Mouse (Mus musculus): ENCODE data around the gene Mknk2.
A peak's percentile ranks its signal among the peaks of the same experiment; 100 is the strongest.

Mknk2 gene

DNA sequence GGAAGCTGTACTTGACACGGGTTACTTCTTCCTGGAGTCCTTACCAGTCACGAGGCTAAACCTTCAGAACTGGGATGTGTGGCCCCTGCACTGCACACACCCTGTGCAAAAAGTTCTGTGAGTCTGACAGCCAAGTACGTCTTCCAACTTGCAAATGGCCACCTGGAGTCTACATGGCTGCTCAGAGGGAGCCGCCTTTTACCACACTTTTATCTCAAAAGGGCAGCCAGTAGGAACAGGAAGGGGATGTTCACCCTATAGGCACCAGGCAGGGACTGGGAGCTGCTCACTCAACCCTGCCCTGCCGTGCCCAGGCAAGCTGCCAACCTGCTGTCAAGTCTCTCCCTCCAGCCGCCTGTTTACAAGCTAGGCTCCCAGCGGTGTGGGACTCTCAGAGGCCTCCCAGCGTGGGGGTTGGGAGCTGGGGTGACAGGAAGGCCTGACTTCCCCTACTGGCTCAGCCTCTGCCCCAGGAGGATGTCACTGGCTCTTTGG is at the start of gene Mknk2:
Gene Mknk2, minus strand, starts transcription at position 171 of the 495 bp plus-strand sequence.
- peak; percentile 74 for DNase-seq (ENCODE audit: low read depth, low spot score)
- H3K27me3 ChIP-seq (ENCODE audit: control insufficient read depth, insufficient read depth, low read length, poor library complexity, severe bottlenecking): no peaks in the 10 kb centered on the region
- peaks cover 2% of the 10 kb centered on the region; the same call in 1 of the 2 replicates for H3K36me3 ChIP-seq (ENCODE audit: control insufficient read depth, insufficient read depth, low read length, poor library complexity, severe bottlenecking)

DNA sequence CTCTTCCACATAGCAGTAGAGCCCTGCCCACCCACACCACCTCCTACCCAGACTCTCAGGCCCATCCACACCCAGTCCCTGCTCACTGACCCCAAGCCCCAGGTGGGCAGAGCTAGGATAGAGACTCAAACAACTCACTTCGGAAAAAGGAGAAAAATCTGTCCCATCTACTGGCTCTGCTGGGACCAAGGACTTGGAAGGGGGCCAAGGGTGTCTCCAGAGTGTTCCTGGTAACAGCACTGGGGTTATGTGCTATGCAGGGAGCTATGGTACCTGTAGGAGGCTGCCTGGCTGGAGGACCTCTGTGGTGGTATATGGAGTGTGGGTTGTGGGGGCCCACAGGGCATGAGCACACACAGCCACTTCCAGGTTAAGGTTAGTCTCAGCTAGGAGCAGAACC is 39.4 kb upstream of the Mknk2 start:
- peaks cover 21% of the 10 kb centered on the region for H3K36me3 ChIP-seq (ENCODE audit: control insufficient read depth, insufficient read depth, low read length, poor library complexity, severe bottlenecking)
- no peaks in the 10 kb centered on the region for H3K27me3 ChIP-seq (ENCODE audit: control insufficient read depth, insufficient read depth, low read length, poor library complexity, severe bottlenecking)
- DNase-seq (ENCODE audit: low read depth, low spot score): no peak

DNA sequence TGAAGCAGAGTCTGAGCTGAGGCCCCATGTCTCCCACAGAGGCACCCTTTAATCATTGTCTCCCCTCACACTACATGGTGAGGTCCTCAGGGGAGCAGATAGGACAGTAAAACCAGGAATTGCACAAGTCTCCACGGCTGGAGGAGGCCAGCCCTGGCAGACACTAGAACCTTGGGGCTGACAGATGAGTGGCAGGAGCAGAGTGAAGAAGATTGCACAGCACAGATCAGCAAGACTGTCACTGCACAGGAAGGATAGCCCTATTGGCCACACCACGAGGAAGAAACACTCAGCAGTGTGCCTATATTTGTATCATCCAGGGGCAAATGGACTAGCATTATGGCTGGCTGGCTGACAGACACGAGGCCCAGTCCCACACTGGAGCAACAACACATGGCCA is 32.9 kb upstream of the Mknk2 start:
- H3K27me3 ChIP-seq (ENCODE audit: control insufficient read depth, insufficient read depth, low read length, poor library complexity, severe bottlenecking): no peaks in the 10 kb centered on the region
- peaks cover 20% of the 10 kb centered on the region for H3K36me3 ChIP-seq (ENCODE audit: control insufficient read depth, insufficient read depth, low read length, poor library complexity, severe bottlenecking)
- no peak for DNase-seq (ENCODE audit: low read depth, low spot score)

DNA sequence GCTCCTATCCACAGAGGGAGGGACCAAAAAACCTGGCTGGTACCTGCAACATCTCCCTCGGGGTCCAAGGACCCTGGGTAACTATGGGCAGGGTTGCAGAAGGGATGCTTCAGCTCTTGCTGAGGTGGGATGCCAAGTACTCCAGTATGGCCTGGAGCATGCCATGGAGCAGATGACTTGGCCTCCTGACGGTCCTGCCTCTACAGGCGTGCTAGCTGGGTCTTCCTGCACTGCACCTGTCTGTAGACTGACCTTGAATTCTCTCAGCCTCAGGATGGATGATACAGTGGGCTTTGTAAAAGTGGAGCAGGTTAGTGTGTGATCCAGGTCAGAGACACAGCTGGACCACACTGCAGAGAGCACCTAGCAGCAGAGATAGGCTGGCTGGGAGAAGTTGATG is 27.6 kb upstream of the Mknk2 start:
- DNase-seq (ENCODE audit: low read depth, low spot score): no peak
- Histone ChIP-seq H3K36me3 (ENCODE audit: control insufficient read depth, insufficient read depth, low read length, poor library complexity, severe bottlenecking) (peaks cover 11% of the 10 kb centered on the region), H3K27me3 (ENCODE audit: control insufficient read depth, insufficient read depth, low read length, poor library complexity, severe bottlenecking) (no peaks in the 10 kb centered on the region)

DNA sequence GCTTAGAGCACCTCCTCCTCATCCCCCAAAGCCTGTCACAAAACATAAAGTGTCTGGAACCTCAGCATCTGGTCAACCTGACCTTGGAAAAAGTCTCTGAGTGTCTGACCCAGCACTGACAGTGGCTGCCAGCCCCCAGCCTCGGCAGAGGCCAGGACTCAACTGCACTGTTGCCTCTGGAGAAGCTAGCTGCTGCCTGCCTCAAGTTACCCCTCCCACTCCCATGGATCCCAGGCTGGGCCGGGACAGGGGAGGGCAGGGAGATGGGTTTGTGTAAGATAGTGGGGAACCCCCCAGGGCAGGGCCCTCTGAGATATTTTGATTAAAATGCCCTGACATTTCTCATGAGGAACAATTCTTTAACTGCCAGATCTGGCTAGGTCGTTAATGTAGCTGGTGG is 27.1 kb upstream of the Mknk2 start:
- no peak for DNase-seq (ENCODE audit: low read depth, low spot score)
- no peaks in the 10 kb centered on the region for H3K27me3 ChIP-seq (ENCODE audit: control insufficient read depth, insufficient read depth, low read length, poor library complexity, severe bottlenecking)
- H3K36me3 ChIP-seq (ENCODE audit: control insufficient read depth, insufficient read depth, low read length, poor library complexity, severe bottlenecking): peaks cover 10% of the 10 kb centered on the region

DNA sequence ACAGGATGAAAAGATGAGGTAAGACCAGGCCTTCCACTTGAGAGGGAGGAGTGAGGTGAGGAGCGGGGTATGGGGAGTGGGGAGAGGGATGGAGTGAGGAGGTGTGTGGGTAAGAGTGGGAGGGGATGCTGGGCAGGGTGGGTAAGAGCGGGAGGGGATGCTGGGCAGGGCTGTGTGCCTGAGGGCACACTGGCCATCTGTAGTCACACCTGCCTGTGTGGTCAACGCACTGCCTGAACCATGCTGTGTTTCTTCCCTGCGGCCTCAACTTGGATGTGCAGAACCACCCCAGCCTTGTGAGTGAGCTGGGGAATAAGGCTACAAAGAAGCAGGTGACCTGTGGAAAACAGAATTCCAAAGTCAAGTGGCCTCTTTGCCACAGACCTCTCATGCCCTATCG is 26.5 kb upstream of the Mknk2 start:
- Histone ChIP-seq H3K36me3 (ENCODE audit: control insufficient read depth, insufficient read depth, low read length, poor library complexity, severe bottlenecking) (peaks cover 8% of the 10 kb centered on the region), H3K27me3 (ENCODE audit: control insufficient read depth, insufficient read depth, low read length, poor library complexity, severe bottlenecking) (no peaks in the 10 kb centered on the region)
- no peak for DNase-seq (ENCODE audit: low read depth, low spot score)

DNA sequence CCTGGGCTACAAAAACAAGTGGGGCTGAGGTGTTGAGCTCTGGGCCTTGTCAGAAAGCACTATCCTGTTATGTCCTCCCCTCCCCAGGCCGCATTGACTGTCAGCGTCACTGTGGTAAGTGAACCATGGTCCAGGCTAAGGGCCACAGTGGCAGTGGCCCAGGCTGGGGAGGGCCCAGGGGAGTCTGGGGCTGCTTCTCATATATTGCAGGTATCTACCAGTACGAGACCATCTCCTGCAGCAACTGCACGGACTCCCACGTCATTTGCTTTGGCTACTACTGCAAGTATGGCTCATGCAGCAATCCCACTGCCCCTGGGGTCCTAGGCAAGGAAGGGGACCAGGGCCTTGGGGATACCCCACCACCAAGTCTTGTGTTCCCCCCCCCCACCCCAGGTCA is 25.7 kb upstream of the Mknk2 start:
- H3K36me3 ChIP-seq (ENCODE audit: control insufficient read depth, insufficient read depth, low read length, poor library complexity, severe bottlenecking): peaks cover 7% of the 10 kb centered on the region
- DNase-seq (ENCODE audit: low read depth, low spot score): no peak
- H3K27me3 ChIP-seq (ENCODE audit: control insufficient read depth, insufficient read depth, low read length, poor library complexity, severe bottlenecking): no peaks in the 10 kb centered on the region

DNA sequence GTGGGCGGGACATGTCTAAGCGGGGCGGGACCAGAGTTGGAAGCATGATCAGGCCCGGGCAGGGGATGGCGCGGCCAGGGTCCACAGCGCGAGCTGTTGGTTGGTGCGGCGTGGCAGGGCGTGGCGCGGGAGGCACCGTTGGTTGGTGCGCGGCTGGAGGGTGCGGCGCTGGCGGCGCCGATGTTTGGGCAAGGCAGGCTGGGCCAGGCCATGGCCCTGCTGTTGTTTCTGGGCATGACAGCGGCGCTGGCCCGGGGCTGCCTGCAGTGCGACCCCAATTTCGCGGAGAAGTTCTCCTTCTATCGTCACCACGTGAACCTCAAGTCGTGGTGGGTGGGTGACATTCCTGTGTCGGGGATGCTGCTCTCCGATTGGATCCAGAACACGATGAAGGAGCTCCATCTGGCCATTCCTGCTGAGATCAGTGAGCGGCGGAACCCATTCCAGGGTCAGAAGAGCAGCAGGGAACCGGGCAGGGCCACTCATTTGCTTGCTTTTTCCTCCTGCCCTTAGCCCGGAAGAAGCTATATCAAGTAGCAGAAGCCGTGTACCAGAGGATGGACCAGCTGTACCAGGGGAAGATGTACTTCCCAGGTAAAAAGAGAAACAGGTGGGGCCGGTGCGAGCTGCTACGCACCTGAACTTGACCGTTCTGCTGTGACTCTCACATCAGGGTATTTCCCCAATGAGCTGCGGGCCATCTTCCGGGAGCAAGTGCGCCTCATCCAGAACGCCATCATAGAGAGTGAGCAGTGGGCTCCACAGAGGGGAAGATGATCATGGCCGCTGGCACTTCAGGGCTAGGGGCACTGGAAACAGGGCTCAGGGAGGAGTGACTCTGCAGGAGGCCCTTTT is 24.9 kb upstream of the Mknk2 start:
- H3K27me3 ChIP-seq (ENCODE audit: control insufficient read depth, insufficient read depth, low read length, poor library complexity, severe bottlenecking): no peaks in the 10 kb centered on the region
- peaks cover 5% of the 10 kb centered on the region for H3K36me3 ChIP-seq (ENCODE audit: control insufficient read depth, insufficient read depth, low read length, poor library complexity, severe bottlenecking)
- peak; percentile 93 for DNase-seq (ENCODE audit: low read depth, low spot score)

DNA sequence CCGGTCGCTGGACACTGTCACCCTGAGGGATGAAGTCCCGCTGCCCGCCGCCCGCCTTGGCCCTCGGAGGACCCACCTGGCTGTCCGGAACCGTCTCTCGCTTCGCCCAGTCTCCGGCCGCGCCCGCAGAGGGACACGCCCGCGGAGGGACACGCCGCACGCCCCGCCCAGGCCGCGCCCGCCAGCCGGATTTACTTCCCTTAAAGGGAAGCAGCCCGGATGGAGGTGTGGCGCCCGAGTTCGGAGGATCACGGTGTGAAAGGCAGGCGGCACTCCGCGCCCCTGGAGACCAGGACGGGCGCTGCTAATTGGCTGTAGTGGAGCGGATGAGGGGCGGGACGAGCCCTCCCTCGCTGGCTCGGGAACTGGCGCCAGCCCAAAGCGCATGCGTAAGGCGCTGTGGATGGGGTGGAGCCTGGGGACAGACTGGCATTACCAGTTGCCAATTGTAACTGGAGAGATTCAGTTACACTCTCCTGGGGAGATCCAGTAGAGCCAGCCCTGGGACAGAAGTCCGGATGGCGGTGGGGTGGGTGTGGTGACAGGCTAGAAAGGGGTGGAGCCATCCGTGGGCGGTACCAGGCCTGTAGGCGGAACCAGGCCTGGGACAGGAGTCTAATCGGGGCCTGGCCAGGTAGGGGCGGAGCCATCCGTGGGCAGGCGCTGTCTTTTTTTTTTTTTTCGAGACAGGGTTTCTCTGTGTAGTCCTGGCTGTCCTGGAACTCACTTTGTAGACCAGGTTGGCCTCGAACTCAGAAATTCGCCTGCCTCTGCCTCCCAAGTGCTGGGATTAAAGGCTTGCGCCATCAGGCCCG is 24.0 kb upstream of the Mknk2 start, which contains the start of the genes Mob3a and Izumo4:
Gene Mob3a, minus strand, starts transcription at position 257 of the 815 bp plus-strand sequence.
Gene Izumo4, plus strand, starts transcription at position 464 of the 815 bp plus-strand sequence.
- peaks cover 5% of the 10 kb centered on the region for H3K36me3 ChIP-seq (ENCODE audit: control insufficient read depth, insufficient read depth, low read length, poor library complexity, severe bottlenecking)
- peak; percentile 99 for DNase-seq (ENCODE audit: low read depth, low spot score)
- H3K27me3 ChIP-seq (ENCODE audit: control insufficient read depth, insufficient read depth, low read length, poor library complexity, severe bottlenecking): no peaks in the 10 kb centered on the region

DNA sequence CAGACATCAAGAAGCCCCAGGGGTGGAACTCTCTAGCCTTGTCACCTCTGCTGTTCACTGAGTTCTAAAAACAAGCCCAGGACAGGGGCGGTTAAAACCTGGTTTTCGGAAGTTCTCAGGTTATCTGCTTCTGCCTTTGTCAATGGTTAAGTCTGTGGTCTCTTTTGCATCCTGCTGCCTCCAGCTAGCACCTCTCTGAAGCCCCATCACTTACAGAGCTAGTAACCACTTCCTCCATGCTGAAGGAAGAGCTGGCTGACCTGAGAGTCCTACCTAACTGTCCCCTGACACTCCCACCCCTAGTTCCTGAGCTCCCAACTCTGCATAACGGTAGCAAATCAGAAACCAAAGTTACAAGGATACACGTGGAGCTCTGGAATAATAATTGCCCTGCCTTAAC is 22.8 kb upstream of the Mknk2 start:
- peak; percentile 83 for DNase-seq (ENCODE audit: low read depth, low spot score)
- Histone ChIP-seq H3K27me3 (ENCODE audit: control insufficient read depth, insufficient read depth, low read length, poor library complexity, severe bottlenecking) (no peaks in the 10 kb centered on the region), H3K36me3 (ENCODE audit: control insufficient read depth, insufficient read depth, low read length, poor library complexity, severe bottlenecking) (peaks cover 3% of the 10 kb centered on the region)

DNA sequence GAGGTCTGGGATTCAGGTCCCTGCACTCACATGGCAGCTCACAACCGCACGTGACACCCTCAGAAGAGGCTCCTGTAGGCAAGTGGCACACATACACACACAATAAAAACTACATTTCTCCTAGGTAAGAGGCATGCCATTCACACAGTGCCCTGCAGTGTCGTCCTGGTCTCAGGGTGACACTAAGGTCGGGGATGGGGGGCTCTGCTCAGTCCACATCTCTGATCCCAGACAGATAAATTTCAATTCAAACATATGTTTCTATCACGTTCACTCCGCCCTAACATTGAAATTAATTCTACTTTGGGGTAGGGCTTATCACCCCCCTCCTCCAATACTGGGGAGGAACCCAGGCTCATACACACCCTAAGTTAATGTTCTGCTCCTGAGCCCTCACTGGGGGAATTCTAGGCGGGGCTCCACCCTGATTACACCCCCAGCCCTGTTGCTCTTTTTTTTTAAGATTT is 22.2 kb upstream of the Mknk2 start:
- DNase-seq (ENCODE audit: low read depth, low spot score): peak; percentile 29
- peaks cover 3% of the 10 kb centered on the region for H3K36me3 ChIP-seq (ENCODE audit: control insufficient read depth, insufficient read depth, low read length, poor library complexity, severe bottlenecking)
- no peaks in the 10 kb centered on the region for H3K27me3 ChIP-seq (ENCODE audit: control insufficient read depth, insufficient read depth, low read length, poor library complexity, severe bottlenecking)

DNA sequence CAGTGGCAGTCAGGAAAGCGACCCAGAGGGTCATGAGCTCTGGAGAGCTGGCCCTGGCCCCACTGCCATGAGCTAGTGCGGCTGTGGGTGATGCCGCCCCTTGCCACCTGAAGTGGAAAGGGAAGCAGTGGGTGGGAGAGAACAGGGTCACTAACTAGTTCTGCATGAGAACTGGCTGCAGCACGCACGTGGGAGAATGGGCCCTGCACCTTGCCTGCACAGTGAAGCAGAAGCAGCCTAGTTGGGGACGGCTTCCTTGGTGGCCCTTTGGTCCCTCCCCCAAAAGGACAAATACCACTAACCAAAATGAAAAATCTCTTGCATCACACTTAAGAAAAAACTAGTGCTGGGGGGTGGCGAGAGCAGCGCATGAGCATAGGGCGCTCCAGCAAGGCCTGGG is 20.7 kb upstream of the Mknk2 start:
- H3K36me3 ChIP-seq (ENCODE audit: control insufficient read depth, insufficient read depth, low read length, poor library complexity, severe bottlenecking): peaks cover 4% of the 10 kb centered on the region
- H3K27me3 ChIP-seq (ENCODE audit: control insufficient read depth, insufficient read depth, low read length, poor library complexity, severe bottlenecking): no peaks in the 10 kb centered on the region
- peak; percentile 31 for DNase-seq (ENCODE audit: low read depth, low spot score)

DNA sequence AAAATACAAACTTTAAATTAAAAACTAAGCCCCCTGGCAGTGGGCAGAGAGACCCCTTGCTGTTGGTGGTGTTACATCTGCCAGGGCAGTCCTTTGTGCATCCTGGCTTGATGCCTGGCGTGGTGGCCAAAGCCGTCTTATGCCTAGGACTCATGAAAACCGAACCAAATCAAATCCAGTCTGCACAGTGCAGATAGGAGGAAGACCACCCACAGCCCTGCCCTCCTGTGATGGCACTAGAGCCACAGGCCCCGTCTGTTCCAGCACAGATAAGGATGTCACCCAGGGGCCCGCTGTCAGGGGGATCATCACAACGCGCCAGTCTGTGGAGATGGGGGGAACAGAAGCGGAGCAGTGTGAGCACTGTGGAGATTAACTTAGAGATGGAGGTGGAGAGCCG is 19.9 kb upstream of the Mknk2 start:
- H3K27me3 ChIP-seq (ENCODE audit: control insufficient read depth, insufficient read depth, low read length, poor library complexity, severe bottlenecking): no peaks in the 10 kb centered on the region
- peaks cover 4% of the 10 kb centered on the region for H3K36me3 ChIP-seq (ENCODE audit: control insufficient read depth, insufficient read depth, low read length, poor library complexity, severe bottlenecking)
- DNase-seq (ENCODE audit: low read depth, low spot score): no peak

DNA sequence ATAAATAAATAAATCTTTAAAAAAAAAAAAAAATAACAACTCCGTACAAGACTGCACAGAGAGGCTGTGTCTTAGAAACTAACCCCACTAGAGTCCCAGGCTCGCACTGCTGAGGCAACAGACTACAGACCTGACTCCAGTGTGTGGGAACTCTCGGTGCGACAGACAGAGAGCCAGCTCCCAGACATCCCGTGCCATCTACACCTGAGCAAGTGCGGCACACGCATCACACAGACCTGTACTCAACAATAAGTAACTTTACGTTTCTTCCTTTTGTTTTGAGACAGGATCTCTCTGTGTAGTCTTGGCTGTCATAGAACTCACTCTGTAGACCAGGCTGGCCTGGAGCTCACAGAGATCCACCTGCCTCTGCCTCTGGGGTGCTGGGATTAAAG is 19.5 kb upstream of the Mknk2 start:
- Histone ChIP-seq H3K36me3 (ENCODE audit: control insufficient read depth, insufficient read depth, low read length, poor library complexity, severe bottlenecking) (peaks cover 4% of the 10 kb centered on the region), H3K27me3 (ENCODE audit: control insufficient read depth, insufficient read depth, low read length, poor library complexity, severe bottlenecking) (no peaks in the 10 kb centered on the region)
- DNase-seq (ENCODE audit: low read depth, low spot score): no peak

Measured in splenic B cell, adult 2 months (primary cell).